Mouse (Mus musculus) CH12.LX (cell line): ENCODE data around the gene Lep. TPM values are rescaled to one million over a fixed set of nuclear protein-coding genes. Genes with fewer than 3 reads are reported as not detected.

Experiments used
- DNase-seq: peaks from one replicate; pipeline ENCODE4 v3.0.0-alpha.2; 2013; ENCODE audit errors: extremely low read depth
- H3K27ac ChIP-seq: 2 replicates; pipeline ENCODE4 v1.5.1; 2012; ENCODE audit warnings: low read depth, mild to moderate bottlenecking, control low read depth, moderate library complexity; ENCODE audit not compliant: insufficient read depth
- H3K27me3 ChIP-seq: replicated peaks from 2 replicates; pipeline ENCODE3; 2012; ENCODE audit warnings: inconsistent platforms
- H3K36me3 ChIP-seq, 2 experiments: replicated peaks in 1 of 2; 2 replicates each; pipeline versions ENCODE3 to v1.6.1; 2012; ENCODE audit warnings: inconsistent platforms in 1 of 2, low read length in 1 of 2, mild to moderate bottlenecking in 1 of 2, mixed read lengths in 1 of 2, moderate library complexity in 1 of 2; ENCODE audit not compliant: control insufficient read depth in 1 of 2, insufficient read depth in 1 of 2
- H3K4me1 ChIP-seq, 2 experiments: 2 replicates each; pipeline ENCODE4 v1.6.1; 2012; ENCODE audit warnings: inconsistent platforms in 1 of 2, moderate library complexity in 1 of 2; ENCODE audit not compliant: insufficient read depth in 2 of 2, control insufficient read depth in 1 of 2
- H3K4me2 ChIP-seq: 2 replicates; pipeline ENCODE4 v1.6.1; 2012; ENCODE audit warnings: low read depth, mild to moderate bottlenecking, control low read depth; ENCODE audit not compliant: poor library complexity, insufficient read depth, severe bottlenecking
- H3K4me3 ChIP-seq, 3 experiments: fragments of 150-350 bp in 1 of 3; sonication (generic) in 1 of 3; replicated peaks in 1 of 3; 2 replicates each; pipeline versions ENCODE3 to v1.5.1; 2011 to 2012; ENCODE audit warnings: low read depth in 2 of 3, low read length in 2 of 3, mild to moderate bottlenecking in 2 of 3, moderate library complexity in 2 of 3, control low read depth in 1 of 3, improper control_type of control experiment in 1 of 3, inconsistent platforms in 1 of 3, mixed read lengths in 1 of 3; ENCODE audit not compliant: poor library complexity in 1 of 3
- H3K79me2 ChIP-seq: replicated peaks from 2 replicates; pipeline ENCODE4 v1.6.1; 2012; ENCODE audit warnings: mild to moderate bottlenecking, moderate library complexity; ENCODE audit not compliant: control insufficient read depth, poor library complexity, insufficient read depth, severe bottlenecking; ENCODE audit errors: extremely low read depth
- H3K9ac ChIP-seq: 2 replicates; pipeline ENCODE4 v1.6.1; 2012; ENCODE audit warnings: low read depth, mild to moderate bottlenecking, control low read depth, moderate library complexity; ENCODE audit not compliant: insufficient read depth
- H3K9me3 ChIP-seq: replicated peaks from 2 replicates; pipeline ENCODE3; 2012; ENCODE audit warnings: low read length, inconsistent platforms, mixed read lengths
- CHD1 ChIP-seq: IDR thresholded peaks from 2 replicates; pipeline ENCODE4 v1.6.1; 2012; ENCODE audit warnings: low read depth, low read length, improper control_type of control experiment, inconsistent platforms
- CTCF ChIP-seq, 2 experiments: IDR thresholded peaks in 1 of 2; conservative IDR thresholded peaks in 1 of 2; 2 replicates each; pipeline ENCODE4 v1.5.1; 2011 to 2012; ENCODE audit warnings: low read depth in 2 of 2, low read length in 2 of 2, improper control_type of control experiment in 1 of 2, inconsistent platforms in 1 of 2, mild to moderate bottlenecking in 1 of 2, moderate library complexity in 1 of 2
- EP300 ChIP-seq: IDR thresholded peaks from 2 replicates; pipeline ENCODE4 v1.6.1; 2011; ENCODE audit warnings: low read length, improper control_type of control experiment
- ETS1 ChIP-seq: conservative IDR thresholded peaks from 2 replicates; pipeline ENCODE4 v1.6.1; 2012; ENCODE audit warnings: low read depth, mild to moderate bottlenecking, inconsistent platforms, low read length, improper control_type of control experiment, moderate library complexity
- HCFC1 ChIP-seq: IDR thresholded peaks from 2 replicates; pipeline ENCODE4 v1.6.1; 2012; ENCODE audit warnings: low read depth, mild to moderate bottlenecking, inconsistent platforms, low read length, improper control_type of control experiment
- MAZ ChIP-seq: IDR thresholded peaks from 2 replicates; pipeline ENCODE4 v1.6.1; 2012; ENCODE audit warnings: low read depth, mild to moderate bottlenecking, inconsistent platforms, low read length, improper control_type of control experiment, moderate library complexity
- MXI1 ChIP-seq: IDR thresholded peaks from 2 replicates; pipeline ENCODE4 v1.6.1; 2011; ENCODE audit warnings: mild to moderate bottlenecking, low read depth, low read length, improper control_type of control experiment
- MYC ChIP-seq: IDR thresholded peaks from 2 replicates; pipeline ENCODE4 v1.6.1; 2011; ENCODE audit warnings: low read depth, mild to moderate bottlenecking, improper control_type of control experiment, low read length
- PAX5 ChIP-seq: IDR thresholded peaks from 2 replicates; pipeline ENCODE4 v1.6.1; 2012; ENCODE audit warnings: low read length, inconsistent platforms, mixed read lengths
- POLR2A ChIP-seq: IDR thresholded peaks from 2 replicates; pipeline ENCODE4 v1.6.1; 2011; ENCODE audit warnings: low read depth, mild to moderate bottlenecking, improper control_type of control experiment, low read length
- SIN3A ChIP-seq: IDR thresholded peaks from 2 replicates; pipeline ENCODE4 v1.6.1; 2012; ENCODE audit warnings: low read length, improper control_type of control experiment, inconsistent platforms
- SMC3 ChIP-seq: IDR thresholded peaks from 2 replicates; pipeline ENCODE4 v1.6.1; 2011; ENCODE audit warnings: low read depth, low read length, improper control_type of control experiment
- TCF12 ChIP-seq: IDR thresholded peaks from 2 replicates; pipeline ENCODE4 v1.6.1; 2014; ENCODE audit warnings: low read depth, mild to moderate bottlenecking, inconsistent platforms, low read length, improper control_type of control experiment
- UBTF ChIP-seq: IDR thresholded peaks from 2 replicates; pipeline ENCODE4 v1.6.1; 2012; ENCODE audit warnings: low read depth, mild to moderate bottlenecking, inconsistent platforms, low read length, improper control_type of control experiment, moderate library complexity
- USF1 ChIP-seq: IDR thresholded peaks from 2 replicates; pipeline ENCODE4 v1.6.1; 2014; ENCODE audit warnings: low read depth, mild to moderate bottlenecking, inconsistent platforms, low read length, improper control_type of control experiment
- dilution Hi-C: fragments of 300-500 bp; cut with MboI; formaldehyde crosslinking; loops from 2 replicates; pipeline ENCODE4 v1.14.3; 2020; ENCODE audit warnings: low sequenced_read_pairs; ENCODE audit not compliant: extremely low pct_unique_long_range_greater_than_20kb, extremely low pct_ligation_motif_present
- in situ Hi-C: fragments of 300-500 bp; cut with MboI; formaldehyde crosslinking; loops from 3 replicates; pipeline ENCODE4 v1.14.3; 2019; ENCODE audit warnings: low sequenced_read_pairs, low pct_ligation_motif_present, low pct_unique_long_range_greater_than_20kb, mixed read lengths
- polyA plus RNA-seq: library from polyadenylated mRNA; unstranded; fragments of >175 nt; gene quantifications from 2 replicates; pipeline ENCODE4 v1.2.1, GENCODE M21; 2012; ENCODE audit warnings: low read depth; ENCODE audit not compliant: insufficient read length
- total RNA-seq, 2 experiments: library from RNA; depleted of rRNA; stranded (reverse); fragments of 300-350 nt in 1 of 2; fragments of >200 nt in 1 of 2; gene quantifications; 2 replicates each; pipeline ENCODE4 v1.2.3; 2012 to 2014

Gene Lep
- total and polyA plus RNA-seq, 3 experiments = not detected

DNA sequence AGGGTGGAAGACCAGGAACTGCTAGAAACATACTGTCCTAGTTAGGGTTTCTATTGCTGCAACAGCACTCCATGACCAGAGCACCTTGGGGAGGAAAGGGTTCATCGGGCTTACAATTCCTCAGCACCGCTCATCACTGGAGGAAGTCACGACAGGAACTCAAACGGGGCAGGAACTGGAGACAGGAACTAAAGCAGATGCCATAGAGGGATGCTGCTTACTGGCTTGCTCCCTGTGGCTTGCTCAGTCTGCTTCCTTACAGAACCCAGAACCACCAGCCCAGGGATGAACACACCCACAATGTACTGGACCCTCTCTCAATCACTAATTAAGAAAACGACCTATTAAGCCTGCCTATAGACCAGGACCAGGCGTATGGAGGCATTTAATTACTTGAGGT lies 30.5 kb upstream of the Lep start:
- H3K4me1 ChIP-seq = no peaks in the 10 kb centered on the region
- in situ Hi-C loops = no loop called here
- H3K36me3 ChIP-seq = no peaks in the 10 kb centered on the region
- TF ChIP-seq SIN3A (no peak), EP300 (no peak), TCF12 (no peak), ETS1 (no peak), POLR2A (no peak), SMC3 (no peak), CTCF (conservative IDR thresholded peaks at IDR 0.05 in 1 of 2, IDR thresholded peaks at IDR 0.05 in 1 of 2; ENCODE audit: low read depth in 2 of 2, low read length in 2 of 2) (no peak), UBTF (no peak), MXI1 (no peak), PAX5 (no peak), MAZ (no peak)
- DNase-seq = no peak
- peaks cover 32% of the 10 kb centered on the region for H3K27me3 ChIP-seq
- H3K9me3 ChIP-seq = peaks cover 8% of the 10 kb centered on the region
- no peaks in the 10 kb centered on the region for H3K79me2 ChIP-seq
- no peak overlapping the region for H3K9ac ChIP-seq
- no peak overlapping the region for H3K4me3 ChIP-seq
- H3K27ac ChIP-seq = no peak overlapping the region
- dilution Hi-C loops = no loop called here
- H3K4me2 ChIP-seq = no peak overlapping the region

DNA sequence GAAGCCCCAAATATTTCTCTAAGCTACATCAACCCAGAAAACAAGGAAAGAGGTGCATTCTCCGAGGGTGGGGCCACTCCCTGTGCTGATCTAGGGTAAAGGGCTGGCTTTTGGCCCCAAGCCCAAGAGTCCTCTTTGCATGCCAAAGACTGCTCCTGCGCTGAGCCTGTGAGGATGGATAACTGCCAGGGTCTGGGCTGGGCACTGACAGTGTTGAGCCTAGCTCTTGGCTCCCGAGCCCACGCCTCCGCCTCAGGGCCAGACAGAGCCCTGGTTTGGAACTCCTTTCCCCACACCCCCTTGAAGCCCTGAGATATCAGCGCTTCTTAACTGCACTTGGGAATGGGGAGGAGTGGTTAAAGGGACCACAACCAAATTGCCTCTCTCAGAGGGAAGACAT lies 28.8 kb upstream of the Lep start:
- H3K9me3 ChIP-seq = peaks cover 8% of the 10 kb centered on the region
- H3K4me1 ChIP-seq = no peaks in the 10 kb centered on the region
- TF ChIP-seq USF1 = no peak
- no peak for TF ChIP-seq UBTF
- no peak for TF ChIP-seq CHD1
- no peaks in the 10 kb centered on the region for H3K79me2 ChIP-seq
- in situ Hi-C loops = no loop called here
- peaks cover 24% of the 10 kb centered on the region for H3K27me3 ChIP-seq
- no peak for DNase-seq
- H3K4me2 ChIP-seq = no peak overlapping the region
- H3K4me3 ChIP-seq = no peak overlapping the region
- no peak overlapping the region for H3K27ac ChIP-seq
- dilution Hi-C loops = no loop called here
- no peak overlapping the region for H3K9ac ChIP-seq
- no peaks in the 10 kb centered on the region for H3K36me3 ChIP-seq

DNA sequence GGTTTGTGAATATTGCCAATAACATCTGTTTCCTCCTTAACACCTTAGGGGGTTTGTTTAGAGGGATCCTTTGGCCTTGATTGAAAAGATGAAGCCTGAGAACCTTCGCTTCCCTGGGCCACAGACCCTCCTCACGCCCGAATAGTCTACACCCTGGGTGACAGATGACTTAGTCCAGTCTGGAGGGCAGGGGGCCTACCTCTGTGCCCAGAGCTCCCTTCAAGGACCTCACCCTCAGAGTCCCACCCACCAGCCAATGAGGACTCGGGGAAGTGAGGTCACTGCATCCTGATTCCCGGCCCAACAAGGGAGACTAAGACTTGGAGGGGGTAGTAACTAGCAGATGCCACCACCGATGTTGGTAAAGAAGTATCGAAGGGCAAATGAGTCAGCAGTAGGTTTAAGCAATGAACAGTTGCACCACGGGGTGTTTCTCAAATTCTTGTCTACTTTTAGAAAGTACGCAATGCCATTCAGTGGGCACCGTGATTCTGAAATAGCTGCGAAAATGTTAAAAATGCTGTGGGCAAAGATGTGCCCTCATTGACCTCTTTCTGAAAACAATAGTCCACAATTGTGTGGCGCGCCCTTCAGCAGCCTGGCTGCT lies 28.2 kb upstream of the Lep start:
- Histone ChIP-seq H3K4me2 (no peak overlapping the region), H3K36me3 (no peaks in the 10 kb centered on the region), H3K27ac (no peak overlapping the region), H3K9me3 (peaks cover 8% of the 10 kb centered on the region), H3K4me3 (no peak overlapping the region), H3K27me3 (peaks cover 22% of the 10 kb centered on the region), H3K79me2 (no peaks in the 10 kb centered on the region)
- dilution Hi-C loops (no loop called here), in situ Hi-C loops (no loop called here)
- DNase-seq = no peak
- TF ChIP-seq HCFC1 (no peak), SMC3 (no peak), MYC (no peak)
- TF ChIP-seq, all 38 proteins: peak for 0
- no peak overlapping the region for H3K9ac ChIP-seq
- H3K4me1 ChIP-seq = no peaks in the 10 kb centered on the region
